Mouse (Mus musculus): ENCODE measurements around the gene Cidec. TPM values are rescaled to one million over a fixed set of nuclear protein-coding genes. Genes with fewer than 3 reads are reported as not detected.

Gene Cidec
- polyA plus RNA-seq, 1 experiment from 2014 or later: not detected

- WGBS (ENCODE audit: missing documents): 93% methylated on average over 11 of the region's 11 CpGs
- peak overlapping the region; percentile 98; the same call in 1 of the 2 replicates for H3K4me3 ChIP-seq (ENCODE audit: inconsistent target)
Observed at GRCm38 (mm10) chr6:113380480-113380879, 55.1 kb downstream of the Cidec start.

GRCm38 (mm10) chr6:113379246-113379645, 56.3 kb downstream of the Cidec start:
- Histone ChIP-seq H3K36me3 (ENCODE audit: inconsistent target) (peaks cover 57% of the 10 kb centered on the region), H3K27ac (peak overlapping the region; percentile 100), H3K4me3 (ENCODE audit: inconsistent target) (peak overlapping the region; percentile 98), H3K79me2 (ENCODE audit: inconsistent target) (peaks cover 63% of the 10 kb centered on the region)
- WGBS (ENCODE audit: missing documents): 1% methylated on average over 6 of the region's 6 CpGs

More at GRCm38 (mm10) chr6:113380480-113380879, 55.1 kb downstream of the Cidec start:
- Histone ChIP-seq H3K36me3 (ENCODE audit: inconsistent target) (peaks cover 57% of the 10 kb centered on the region), H3K27ac (peak overlapping the region; percentile 100), H3K79me2 (ENCODE audit: inconsistent target) (peaks cover 75% of the 10 kb centered on the region)

GRCm38 (mm10) chr6:113377496-113378385, 57.8 kb downstream of the Cidec start, which contains the start of the genes Tada3 and Arpc4:
Gene Tada3, minus strand, starts transcription at chr6:113377883.
Gene Arpc4, plus strand, starts transcription at chr6:113378115.
- Histone ChIP-seq H3K79me2 (ENCODE audit: inconsistent target) (peaks cover 48% of the 10 kb centered on the region), H3K27ac (peak within 1 kb of the TSS; percentile 100), H3K36me3 (ENCODE audit: inconsistent target) (peaks cover 57% of the 10 kb centered on the region), H3K4me3 (ENCODE audit: inconsistent target) (peak within 1 kb of the TSS; percentile 98)
- WGBS (ENCODE audit: missing documents): 1% methylated on average over 61 of the region's 61 CpGs

- 5% methylated on average over 7 of the region's 7 CpGs for WGBS (ENCODE audit: missing documents)
- Histone ChIP-seq H3K27ac (peak overlapping the region; percentile 100), H3K36me3 (ENCODE audit: inconsistent target) (peaks cover 58% of the 10 kb centered on the region), H3K79me2 (ENCODE audit: inconsistent target) (peaks cover 42% of the 10 kb centered on the region), H3K4me3 (ENCODE audit: inconsistent target) (peak overlapping the region; percentile 98)
Observed at GRCm38 (mm10) chr6:113377172-113377495, 58.4 kb downstream of the Cidec start.

Other genes starting within 250 kb of the Cidec start
- not detected in 3 replicates for gene Lhfpl4, start 240.4 kb downstream of the Cidec start, polyA plus RNA-seq (2018)
- 17.8 to 43.7 TPM (median 23.3 TPM) in 3 replicates for gene Mtmr14, start 197.9 kb downstream of the Cidec start, polyA plus RNA-seq (2018)
- not detected in 3 replicates for gene Cpne9, start 153.5 kb downstream of the Cidec start, polyA plus RNA-seq (2018)
- gene Brpf1, start 128.6 kb downstream of the Cidec start, polyA plus RNA-seq (2018): 24.0 to 33.8 TPM (median 28.7 TPM) in 3 replicates
- gene Ogg1, start 108.8 kb downstream of the Cidec start, polyA plus RNA-seq (2018): 5.2 to 11.7 TPM (median 7.6 TPM) in 3 replicates
- 148 to 193 TPM (median 166 TPM) in 3 replicates for gene Camk1, start 91.8 kb downstream of the Cidec start, polyA plus RNA-seq (2018)
- gene Tada3, start 57.9 kb downstream of the Cidec start, polyA plus RNA-seq (2018): 21.8 to 25.0 TPM (median 22.9 TPM) in 3 replicates
- gene Arpc4, start 57.6 kb downstream of the Cidec start, polyA plus RNA-seq (2018): 315 to 508 TPM (median 391 TPM) in 3 replicates
- gene Ttll3, start 46.5 kb downstream of the Cidec start, polyA plus RNA-seq (2018): 1.8 to 6.3 TPM (median 3.5 TPM) in 3 replicates
- gene Rpusd3, start 16.4 kb downstream of the Cidec start, polyA plus RNA-seq (2018): 1.5 to 5.0 TPM (median 4.2 TPM) in 3 replicates
- gene Jagn1, start 6.8 kb upstream of the Cidec start, polyA plus RNA-seq (2018): 14.3 to 38.5 TPM (median 29.7 TPM) in 3 replicates
- gene Il17re, start 22.7 kb upstream of the Cidec start, polyA plus RNA-seq (2018): not detected in 3 replicates
- not detected in 3 replicates for gene Il17rc, start 35.7 kb upstream of the Cidec start, polyA plus RNA-seq (2018)
- 14.8 to 22.0 TPM (median 17.8 TPM) in 3 replicates for gene Creld1, start 47.5 kb upstream of the Cidec start, polyA plus RNA-seq (2018)
- not detected in 3 replicates for gene Prrt3, start 66.2 kb upstream of the Cidec start, polyA plus RNA-seq (2018)
- 82.1 to 91.7 TPM (median 91.0 TPM) in 3 replicates for gene Emc3, start 95.9 kb upstream of the Cidec start, polyA plus RNA-seq (2018)
- gene Fancd2, start 95.9 kb upstream of the Cidec start, polyA plus RNA-seq (2018): 0.21 to 2.5 TPM (median 0.72 TPM) in 3 replicates
- not detected in 3 replicates for gene Fancd2os, start 165.0 kb upstream of the Cidec start, polyA plus RNA-seq (2018)
- gene Brk1, start 169.0 kb upstream of the Cidec start, polyA plus RNA-seq (2018): 119 to 193 TPM (median 182 TPM) in 3 replicates
- 9.9 to 17.1 TPM (median 13.7 TPM) in 3 replicates for gene Vhl, start 188.2 kb upstream of the Cidec start, polyA plus RNA-seq (2018)
- 37.2 to 60.7 TPM (median 44.6 TPM) in 3 replicates for gene Irak2, start 202.7 kb upstream of the Cidec start, polyA plus RNA-seq (2018)